Mouse (Mus musculus) brain, embryonic 14.5 days (tissue): ENCODE results near the gene Pitpnm2.

Source experiments
- CTCF ChIP-seq: fragments of 200-500 bp; IDR thresholded peaks from 2 replicates; pipeline ENCODE4 v1.5.1; 2012; ENCODE audit warnings: inconsistent platforms, mild to moderate bottlenecking, moderate library complexity, borderline replicate concordance; ENCODE audit not compliant: insufficient read depth, insufficient read length; ENCODE audit errors: extremely low read depth
- POLR2A ChIP-seq: fragments of 200-500 bp; IDR thresholded peaks from 2 replicates; pipeline ENCODE4 v1.6.1; 2012; ENCODE audit warnings: mild to moderate bottlenecking, inconsistent platforms, borderline replicate concordance; ENCODE audit not compliant: poor library complexity, insufficient read depth, insufficient read length, severe bottlenecking; ENCODE audit errors: extremely low read depth

DNA sequence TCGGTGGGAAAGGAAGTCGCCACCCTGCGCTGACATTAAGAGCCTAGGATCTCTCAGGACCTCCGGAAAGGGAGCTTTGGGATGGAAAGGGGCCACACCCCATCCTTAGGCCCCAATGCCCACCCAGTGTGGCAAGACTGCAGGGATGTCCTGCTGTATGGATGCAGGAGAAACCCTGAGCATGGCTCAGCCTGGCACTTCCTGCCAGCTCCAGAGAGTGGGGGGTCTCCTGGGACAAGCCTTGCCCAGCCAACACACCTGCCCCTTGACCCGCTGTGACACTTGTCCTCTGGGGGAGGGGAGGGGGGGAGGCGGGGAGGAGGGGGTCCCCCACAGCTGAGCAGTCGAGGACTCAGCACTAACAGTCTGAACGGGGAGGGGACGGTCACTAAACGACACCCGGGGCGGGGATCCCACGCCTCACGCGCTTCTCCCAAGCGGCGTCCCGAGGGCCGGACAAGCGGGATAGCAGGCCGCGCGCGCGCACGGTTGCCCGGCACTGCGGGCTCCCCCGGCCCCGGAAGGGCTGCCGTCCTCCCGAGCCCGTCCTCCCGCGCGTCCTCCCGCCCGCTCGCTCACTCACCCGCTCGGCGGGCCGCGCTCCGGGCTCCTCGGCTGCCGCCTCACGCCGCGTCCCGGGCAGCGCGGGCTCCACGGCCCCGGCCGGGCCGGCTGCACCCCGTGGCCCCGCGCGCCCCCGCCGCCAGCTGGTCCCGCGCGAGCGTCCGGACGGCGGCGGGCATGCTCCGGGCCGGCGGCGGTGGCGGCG, 531 bp downstream of the Pitpnm2 start:
- TF ChIP-seq POLR2A: peak; percentile 12; the same call in 1 of the 2 replicates
- TF ChIP-seq CTCF: no peak
